Mouse (Mus musculus) lung, embryonic 14.5 days (tissue): ENCODE data around the gene Fn3krp. TPM values are rescaled to one million over a fixed set of nuclear protein-coding genes. Genes with fewer than 3 reads are reported as not detected.

Source experiments
- ATAC-seq: fragments of 200-750 bp; cut with Nextera tagmentation; 2 replicates; pipeline ENCODE4 v1.8.0; 2017; ENCODE audit warnings: mild to moderate bottlenecking, moderate TSS enrichment, moderate library complexity; ENCODE audit not compliant: insufficient read depth
- DNase-seq: peaks from one replicate; pipeline ENCODE4 v3.0.0-alpha.2; 2015
- H3K27ac ChIP-seq: fragments of 300-500 bp; sonication (generic); 2 replicates; pipeline ENCODE4 v1.5.1; 2014; ENCODE audit warnings: low read depth, mild to moderate bottlenecking, moderate library complexity
- H3K27me3 ChIP-seq: fragments of 300-500 bp; sonication (generic); 2 replicates; pipeline ENCODE4 v1.6.1; 2014; ENCODE audit warnings: low read length, control low read depth; ENCODE audit not compliant: insufficient read depth
- H3K36me3 ChIP-seq: fragments of 300-500 bp; sonication (generic); 2 replicates; pipeline ENCODE4 v1.6.1; 2014; ENCODE audit warnings: control low read depth; ENCODE audit not compliant: insufficient read depth
- H3K4me1 ChIP-seq: fragments of 300-500 bp; sonication (generic); 2 replicates; pipeline ENCODE4 v1.6.1; 2014; ENCODE audit warnings: antibody characterized with exemption, control low read depth; ENCODE audit not compliant: insufficient read depth
- H3K4me2 ChIP-seq: fragments of 300-500 bp; sonication (generic); 2 replicates; pipeline ENCODE4 v1.6.1; 2014; ENCODE audit warnings: mild to moderate bottlenecking
- H3K4me3 ChIP-seq: fragments of 300-500 bp; sonication (generic); 2 replicates; pipeline ENCODE4 v1.5.1; 2014; ENCODE audit warnings: low read depth, low read length
- H3K9ac ChIP-seq: fragments of 300-500 bp; sonication (generic); 2 replicates; pipeline ENCODE4 v1.6.1; 2014
- H3K9me3 ChIP-seq: fragments of 300-500 bp; sonication (generic); 2 replicates; pipeline ENCODE4 v1.6.1; 2016; ENCODE audit warnings: low read depth, low read length, control low read depth
- CTCF ChIP-seq: IDR thresholded peaks from 2 replicates; pipeline ENCODE4 v1.5.1; 2016; ENCODE audit warnings: antibody characterized with exemption, low read depth
- WGBS: fragments of 180-500 bp; shearing (Covaris S2); extraction: QIAGEN DNeasy Blood & Tissue Kit; methylation state at CpG from one replicate; pipeline ENCODE4 v1.1.7; 2014; 5-methylcytosine and 5-hydroxymethylcytosine counted together
- polyA plus RNA-seq: library from polyadenylated mRNA; unstranded; fragments of >200 nt; fragmentation: Nextera tagmentation; extraction: Ambion mirVana; gene quantifications from 2 replicates; pipeline ENCODE4 v1.2.1, GENCODE M21; 2014

Gene Fn3krp
- polyA plus RNA-seq, 1 experiment from 2014 or later: 5.6 TPM

DNA sequence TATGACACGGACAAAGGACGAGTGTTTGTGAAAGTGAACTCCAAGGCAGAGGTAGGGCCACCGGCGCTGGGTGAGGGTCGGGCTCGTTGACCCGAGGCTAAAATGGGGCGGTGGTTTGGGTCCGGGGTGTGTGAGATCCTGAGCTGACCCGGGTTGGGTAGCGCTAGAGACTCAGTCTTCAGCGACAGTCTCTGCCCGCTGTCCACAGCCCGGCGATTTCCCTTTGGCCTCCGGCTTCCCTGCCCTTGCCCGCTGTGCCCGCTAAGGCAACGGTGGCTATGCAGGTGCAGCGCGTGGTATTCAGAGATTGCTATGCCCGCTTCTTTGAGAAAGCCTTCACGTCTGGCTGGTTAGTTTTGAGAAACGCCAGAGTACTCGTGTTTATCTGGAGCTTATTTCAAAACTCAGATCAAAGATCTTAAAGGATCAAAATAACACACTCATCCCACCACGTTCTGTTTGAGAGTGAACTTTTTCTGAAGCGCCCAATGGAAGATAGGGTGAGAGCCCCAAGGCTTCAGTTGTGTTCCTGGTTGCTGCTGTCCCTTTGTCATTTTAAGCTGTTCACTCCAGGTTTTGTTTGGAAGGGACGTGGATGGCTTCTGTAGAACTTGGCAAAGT, 462 bp downstream of the Fn3krp start:
- H3K4me3 ChIP-seq: peak overlapping the region; percentile 71
- H3K4me1 ChIP-seq: 0 out of 2 replicates have a peak, but pooled peaks cover 8% of the 10 kb centered on the region
- peak overlapping the region; percentile 76 for H3K4me2 ChIP-seq
- H3K9ac ChIP-seq: peak overlapping the region; percentile 69
- H3K36me3 ChIP-seq: no peaks in the 10 kb centered on the region
- peak; percentile 60 for ATAC-seq
- DNase-seq: peak; percentile 42
- no peak overlapping the region for H3K27ac ChIP-seq
- no peaks in the 10 kb centered on the region for H3K27me3 ChIP-seq
- WGBS: under 1% methylated on average over 28 of the region's 28 CpGs
- H3K9me3 ChIP-seq: no peaks in the 10 kb centered on the region
- no peak for TF ChIP-seq CTCF

DNA sequence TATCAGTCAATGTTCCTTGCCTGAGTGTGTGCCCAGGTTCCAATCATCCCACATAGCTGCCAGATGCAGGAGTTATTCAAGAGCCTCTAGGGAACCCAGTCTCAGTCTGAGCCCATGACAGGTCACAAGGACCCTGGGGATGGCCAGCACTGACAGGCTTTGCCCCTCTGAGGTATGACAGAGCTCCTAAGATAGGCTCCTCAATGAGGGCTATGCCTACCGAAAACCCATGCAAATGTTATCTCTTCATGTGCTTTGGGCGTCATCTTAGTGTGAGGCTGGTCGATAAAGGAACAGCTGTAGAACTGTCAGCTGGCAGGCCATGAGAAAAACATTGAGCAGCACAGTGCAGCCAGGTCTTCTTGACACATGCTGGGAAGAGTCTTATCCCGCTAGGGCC, 12.2 kb downstream of the Fn3krp start:
- H3K27ac ChIP-seq: peak overlapping the region; percentile 4; the same call in 1 of the 2 replicates
- peaks cover 11% of the 10 kb centered on the region for H3K36me3 ChIP-seq
- DNase-seq (no peak), ATAC-seq (peak; percentile 44; the same call in 1 of the 2 replicates)
- H3K4me2 ChIP-seq: no peak overlapping the region; the same call in 1 of the 2 replicates
- no peak overlapping the region for H3K9ac ChIP-seq
- H3K9me3 ChIP-seq: no peaks in the 10 kb centered on the region
- no peak for TF ChIP-seq CTCF
- H3K4me1 ChIP-seq: peaks cover 4% of the 10 kb centered on the region; the same call in 1 of the 2 replicates
- 67% methylated on average over 4 of the region's 4 CpGs for WGBS
- H3K27me3 ChIP-seq: no peaks in the 10 kb centered on the region
- H3K4me3 ChIP-seq: no peak overlapping the region

DNA sequence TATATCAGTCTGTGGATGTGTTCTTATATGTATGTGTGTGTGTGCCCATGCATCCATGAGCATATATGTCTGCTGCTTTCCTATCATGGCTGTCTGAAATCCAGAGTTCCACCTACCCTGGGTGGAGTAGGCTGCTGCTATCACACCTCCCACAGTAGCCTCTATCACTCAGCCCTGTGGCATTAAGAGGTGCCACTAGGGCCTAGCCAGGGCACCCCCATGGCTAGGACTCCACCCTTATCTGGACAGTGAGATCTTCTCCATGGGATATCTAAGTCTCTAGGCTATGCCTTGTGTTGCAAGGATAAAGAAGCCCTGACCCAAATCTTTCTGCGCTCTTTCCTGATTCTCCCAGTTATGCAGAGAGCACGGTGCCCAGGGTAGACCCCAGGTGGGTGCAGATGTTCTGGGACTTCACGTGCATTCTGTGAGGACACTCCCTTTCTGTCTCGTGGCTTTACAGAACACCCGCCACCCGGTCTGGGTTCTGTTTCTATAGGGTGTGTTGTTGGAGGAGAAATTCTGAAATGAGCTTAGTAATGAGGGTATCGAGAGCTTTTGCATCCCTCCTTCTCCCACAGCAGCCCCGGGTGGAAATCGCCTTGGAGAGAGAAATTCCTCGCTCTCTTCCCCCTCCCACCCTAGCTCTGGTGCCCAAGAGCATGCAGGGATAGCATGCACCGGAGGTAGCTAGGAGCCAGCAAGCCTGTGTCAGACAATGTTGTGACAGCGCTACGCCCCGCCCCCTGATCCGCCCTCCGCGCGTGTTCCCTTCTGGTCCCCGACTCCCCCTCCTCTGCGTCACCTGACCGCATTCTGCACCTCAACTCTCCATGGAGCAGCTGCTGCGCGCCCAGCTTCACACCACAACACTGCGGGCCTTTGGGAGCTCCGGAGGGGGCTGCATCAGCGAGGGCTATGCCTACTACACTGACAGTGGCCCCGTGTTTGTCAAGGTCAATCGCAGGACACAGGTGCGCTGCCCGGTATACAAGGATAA, 13.3 kb downstream of the Fn3krp start, which contains the start of gene Fn3k:
Gene Fn3k, plus strand, starts transcription at position 758 of the 1,000 bp plus-strand sequence.
- Histone ChIP-seq H3K4me2 (peak within 1 kb of the TSS; percentile 73), H3K9me3 (no peaks in the 10 kb centered on the region), H3K4me3 (peak within 1 kb of the TSS; percentile 38), H3K27ac (peak within 1 kb of the TSS; percentile 4; the same call in 1 of the 2 replicates), H3K27me3 (no peaks in the 10 kb centered on the region), H3K4me1 (peaks cover 4% of the 10 kb centered on the region; the same call in 1 of the 2 replicates), H3K36me3 (peaks cover 5% of the 10 kb centered on the region), H3K9ac (peak within 1 kb of the TSS; percentile 40; the same call in 1 of the 2 replicates)
- DNase-seq (peak; percentile 81), ATAC-seq (peak; percentile 91)
- WGBS: 7% methylated on average over 30 of the region's 30 CpGs
- no peak for TF ChIP-seq CTCF

DNA sequence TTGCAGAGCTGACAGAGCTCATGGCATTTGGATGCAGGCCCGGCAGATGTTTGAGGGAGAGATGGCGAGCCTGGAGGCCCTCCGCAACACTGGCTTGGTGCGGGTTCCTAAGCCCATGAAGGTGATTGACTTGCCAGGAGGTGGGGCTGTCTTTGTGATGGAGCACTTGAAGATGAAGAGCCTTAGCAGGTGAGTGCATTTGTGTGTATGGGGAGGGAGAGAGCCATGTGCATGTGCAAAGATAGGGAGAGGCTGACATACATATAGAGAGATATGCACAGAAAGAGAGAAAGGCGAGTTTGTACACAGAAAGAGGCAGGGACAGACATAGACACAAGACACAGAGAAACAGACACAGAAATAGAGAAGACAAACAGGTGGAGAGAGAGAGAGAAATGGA, 16.0 kb downstream of the Fn3krp start:
- no peak overlapping the region for H3K4me3 ChIP-seq
- TF ChIP-seq CTCF: no peak
- ATAC-seq (no peak), DNase-seq (no peak)
- no peak overlapping the region for H3K27ac ChIP-seq
- no peaks in the 10 kb centered on the region for H3K36me3 ChIP-seq
- H3K9ac ChIP-seq: no peak overlapping the region
- 64% methylated on average over 5 of the region's 5 CpGs for WGBS
- no peak overlapping the region; the same call in 1 of the 2 replicates for H3K4me2 ChIP-seq
- no peaks in the 10 kb centered on the region for H3K27me3 ChIP-seq
- no peaks in the 10 kb centered on the region for H3K9me3 ChIP-seq
- H3K4me1 ChIP-seq: peaks cover 4% of the 10 kb centered on the region; the same call in 1 of the 2 replicates

DNA sequence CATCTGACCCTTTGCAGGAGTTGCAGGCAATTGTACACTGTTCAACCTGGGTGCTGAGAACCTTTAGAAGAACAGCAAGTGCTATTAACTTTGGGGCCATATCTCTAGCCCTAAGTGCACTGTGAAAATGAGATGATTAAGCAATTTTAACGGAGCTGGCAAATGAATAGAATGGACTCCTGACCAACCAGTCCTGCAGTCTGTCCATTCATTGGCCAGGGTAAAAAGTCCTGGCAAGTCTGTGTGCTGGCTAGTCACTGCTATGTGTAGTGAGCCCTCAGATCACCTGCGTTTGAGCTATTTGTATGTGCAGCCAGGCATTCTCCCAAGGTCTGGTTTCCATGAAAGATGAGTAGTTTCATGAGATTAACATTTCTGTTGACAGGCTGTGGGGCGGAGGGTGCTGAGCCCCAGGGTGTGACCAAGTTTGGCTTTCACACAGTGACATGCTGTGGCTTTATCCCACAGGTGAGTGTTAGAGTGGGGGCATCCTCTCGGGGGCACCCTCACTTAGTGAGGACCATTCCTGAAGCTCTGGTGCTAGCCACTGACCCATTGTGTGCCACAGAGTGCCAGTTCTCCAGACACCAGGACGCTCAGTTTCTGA, 18.6 kb downstream of the Fn3krp start:
- DNase-seq: no peak
- TF ChIP-seq CTCF: no peak

GRCm38 (mm10) chr11:121441653-121442052, 20.5 kb downstream of the Fn3krp start:
- WGBS: 89% methylated on average over 4 of the region's 4 CpGs
- H3K9me3 ChIP-seq: no peaks in the 10 kb centered on the region
- H3K36me3 ChIP-seq: no peaks in the 10 kb centered on the region
- DNase-seq (no peak), ATAC-seq (no peak)
- H3K27ac ChIP-seq: no peak overlapping the region
- no peak overlapping the region for H3K4me2 ChIP-seq
- no peak overlapping the region for H3K4me3 ChIP-seq
- no peaks in the 10 kb centered on the region for H3K4me1 ChIP-seq
- H3K27me3 ChIP-seq: no peaks in the 10 kb centered on the region
- no peak for TF ChIP-seq CTCF
- no peak overlapping the region for H3K9ac ChIP-seq

More for the DNA sequence above, 18.6 kb downstream of the Fn3krp start:
- no peaks in the 10 kb centered on the region for H3K4me1 ChIP-seq
- WGBS: 61% methylated on average over 5 of the region's 5 CpGs
- H3K27me3 ChIP-seq: no peaks in the 10 kb centered on the region
- H3K27ac ChIP-seq: no peak overlapping the region
- no peak overlapping the region for H3K4me2 ChIP-seq
- no peak for ATAC-seq
- H3K4me3 ChIP-seq: no peak overlapping the region
- no peaks in the 10 kb centered on the region for H3K36me3 ChIP-seq
- H3K9me3 ChIP-seq: no peaks in the 10 kb centered on the region
- H3K9ac ChIP-seq: no peak overlapping the region
